ENCODE assay signal across 9 mouse cellular contexts in genomic region chr11:78959841-78960520, GRCm38 (mm10). TPM values are rescaled to one million over a fixed set of nuclear protein-coding genes. Genes with fewer than 3 reads are reported as not detected.
DNase-seq lines count a peak whose midpoint lies in the region; ATAC-seq and TF ChIP-seq lines count a peak whose summit lies in the region.
"Had no signal": no experiment of that assay in that cellular context is flagged by ENCODE, and none has a peak within 500 bp of the region (broad histone marks: within the 10 kb centered on the region; RNA-seq: fewer than 3 reads in every experiment).

No protein-coding gene starts in this region.

- H3K4me3 ChIP-seq in intestine, postnatal 0 days (ENCODE audit: low read depth, low read length): no peak overlapping the region
- no peak overlapping the region for H3K4me3 ChIP-seq in intestine, embryonic 15.5 days (replicated peaks)
- no peak overlapping the region for H3K4me3 ChIP-seq in bone marrow macrophage, adult 2 months (ENCODE audit: insufficient read depth, low read length)
- H3K4me3 ChIP-seq: limb, embryonic 13.5 days had no signal

- no peak overlapping the region for H3K9ac ChIP-seq in intestine, postnatal 0 days (ENCODE audit: low read depth, low read length)
- no peak overlapping the region for H3K9ac ChIP-seq in intestine, embryonic 15.5 days
- H3K9ac ChIP-seq: limb, embryonic 13.5 days had no signal

- no peaks in the 10 kb centered on the region for H3K27me3 ChIP-seq in intestine, postnatal 0 days (replicated peaks; ENCODE audit: control insufficient read depth, insufficient read depth, low read length)
- no peaks in the 10 kb centered on the region for H3K27me3 ChIP-seq in intestine, embryonic 15.5 days (replicated peaks)
- H3K27me3 ChIP-seq in splenic B cell, adult 2 months (ENCODE audit: control insufficient read depth, insufficient read depth, low read length, poor library complexity, severe bottlenecking): no peaks in the 10 kb centered on the region

- H3K4me2 ChIP-seq in intestine, postnatal 0 days (replicated peaks; ENCODE audit: low read depth): no peak overlapping the region
- no peak overlapping the region for H3K4me2 ChIP-seq in intestine, embryonic 15.5 days (replicated peaks)
- H3K4me2 ChIP-seq: heart, embryonic 11.5 days; limb, embryonic 13.5 days had no signal

- DNase-seq in right cerebral cortex, postnatal 14 days: peak; percentile 52
- DNase-seq in right cerebral cortex, postnatal 36 days (ENCODE audit: low spot score in 2 of 2): no peak
- peak; percentile 29 for DNase-seq in splenic B cell, adult 2 months (ENCODE audit: low read depth, low spot score)
- DNase-seq in cerebellum, adult 11-12 months: no peak

- TF ChIP-seq POLR2A in bone marrow macrophage, adult 2 months (IDR thresholded peaks at IDR 0.05; ENCODE audit: borderline replicate concordance, low read depth, low read length): no peak

- H3K4me1 ChIP-seq in intestine, postnatal 0 days (replicated peaks; ENCODE audit: control insufficient read depth, insufficient read depth, low read length): no peaks in the 10 kb centered on the region
- no peaks in the 10 kb centered on the region for H3K4me1 ChIP-seq in intestine, embryonic 15.5 days (replicated peaks)
- H3K4me1 ChIP-seq in bone marrow macrophage, adult 2 months (ENCODE audit: control insufficient read depth, insufficient read depth, low read length): no peaks in the 10 kb centered on the region
- H3K4me1 ChIP-seq: limb, embryonic 13.5 days had no signal

- no peaks in the 10 kb centered on the region for H3K9me3 ChIP-seq in intestine, postnatal 0 days (ENCODE audit: control insufficient read depth)
- H3K9me3 ChIP-seq in intestine, embryonic 15.5 days: no peaks in the 10 kb centered on the region
- H3K9me3 ChIP-seq: limb, embryonic 13.5 days had no signal

- peaks cover 27% of the 10 kb centered on the region; the same call in 1 of the 2 replicates for H3K36me3 ChIP-seq in intestine, postnatal 0 days (ENCODE audit: control insufficient read depth, insufficient read depth)
- no peaks in the 10 kb centered on the region for H3K36me3 ChIP-seq in intestine, embryonic 15.5 days
- peaks cover 6% of the 10 kb centered on the region; the same call in 1 of the 2 replicates for H3K36me3 ChIP-seq in splenic B cell, adult 2 months (ENCODE audit: control insufficient read depth, insufficient read depth, low read length, poor library complexity, severe bottlenecking)
- H3K36me3 ChIP-seq: limb, embryonic 13.5 days had no signal

- ATAC-seq in intestine, postnatal 0 days: no peak
- no peak for ATAC-seq in intestine, embryonic 15.5 days

- TF ChIP-seq CTCF in intestine, postnatal 0 days (IDR thresholded peaks at IDR 0.05; ENCODE audit: low read depth): peak; percentile 73
- peak; percentile 16; the same call in 1 of the 2 replicates for TF ChIP-seq CTCF in bone marrow macrophage, adult 2 months (IDR thresholded peaks at IDR 0.05; ENCODE audit: low read depth, low read length)

- H3K27ac ChIP-seq in intestine, postnatal 0 days (ENCODE audit: low read depth, low read length): no peak overlapping the region
- no peak overlapping the region for H3K27ac ChIP-seq in intestine, embryonic 15.5 days
- H3K27ac ChIP-seq in bone marrow macrophage, adult 2 months (ENCODE audit: insufficient read depth, low read depth, low read length): no peak overlapping the region
- H3K27ac ChIP-seq: limb, embryonic 13.5 days had no signal

- WGBS in intestine, postnatal 0 days: 63% methylated on average over 5 of the region's 5 CpGs
- 58% methylated on average over 5 of the region's 5 CpGs for WGBS in intestine, embryonic 15.5 days

RNA-seq across cellular contexts. Expression of gene Lgals9, which starts 24.8 kb away (rescaled TPM):
- polyA plus RNA-seq in intestine, postnatal 0 days (2015; fragmentation: Nextera tagmentation; extraction: Ambion mirVana): 526 and 586 TPM in 2 replicates
- 71.1 and 73.1 TPM in 2 replicates for polyA plus RNA-seq in intestine, embryonic 15.5 days (2015; fragmentation: Nextera tagmentation; extraction: Ambion mirVana)
- polyA plus RNA-seq in bone marrow macrophage, adult 2 months (2012; ENCODE audit: insufficient read depth, insufficient read length, missing spikeins): 114 and 145 TPM in 2 replicates

RNA-seq across cellular contexts. Expression of gene Nos2, which starts 39.4 kb away (rescaled TPM):
- polyA plus RNA-seq in intestine, postnatal 0 days (2015; fragmentation: Nextera tagmentation; extraction: Ambion mirVana): 0.21 and 0.26 TPM in 2 replicates
- polyA plus RNA-seq in intestine, embryonic 15.5 days (2015; fragmentation: Nextera tagmentation; extraction: Ambion mirVana): 1.1 TPM in 2 replicates
- not detected in 2 replicates for polyA plus RNA-seq in bone marrow macrophage, adult 2 months (2012; ENCODE audit: insufficient read depth, insufficient read length, missing spikeins)

Comparison
In these comparisons a context has a peak if more than half of its experiments do, and no peak if none do; other contexts are left out.
1. DNase-seq: peak in right cerebral cortex, postnatal 14 days (single experiment) and splenic B cell, adult 2 months (single experiment); none in right cerebral cortex, postnatal 36 days (0 of 2) and cerebellum, adult 11-12 months (single experiment).